ENCODE assay signal across 8 mouse cellular contexts in the genomic region with DNA sequence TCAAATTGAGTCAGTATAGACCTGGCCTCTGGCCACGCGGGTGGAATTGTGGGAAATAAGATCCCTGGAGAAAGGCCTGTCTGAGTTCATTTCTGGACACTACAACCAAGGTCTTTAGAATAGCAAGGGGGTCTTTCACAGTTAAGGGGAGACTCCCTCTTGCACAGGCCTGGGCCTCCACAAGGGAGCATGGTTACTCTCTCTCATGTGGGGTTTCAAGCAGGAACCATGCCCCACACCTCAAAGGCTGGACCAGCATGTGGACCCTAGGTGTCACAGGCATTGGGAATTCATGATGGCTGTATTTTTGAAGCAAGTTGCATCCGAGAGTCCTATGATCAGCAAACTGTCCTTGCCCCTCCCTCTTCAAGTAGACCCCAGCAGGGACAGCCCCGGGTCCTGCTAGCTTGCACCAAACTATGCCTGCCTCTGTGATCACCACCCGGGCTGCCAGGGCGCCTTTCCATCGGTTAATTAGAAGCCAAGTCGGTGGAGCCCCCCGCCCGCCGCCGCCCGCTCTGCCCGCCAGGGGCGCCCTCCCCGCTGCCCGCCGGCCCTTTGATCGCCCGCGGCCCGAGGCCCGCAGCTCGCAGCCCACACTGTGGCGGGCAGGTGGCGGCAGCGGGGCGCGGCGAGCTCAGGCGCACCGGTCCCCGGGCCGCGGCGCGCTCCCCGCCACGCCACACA.
A peak's percentile ranks its signal among the peaks of the same experiment; 100 is the strongest.
DNase-seq lines count a peak whose midpoint lies in the region; ATAC-seq and TF ChIP-seq lines count a peak whose summit lies in the region.

No protein-coding gene starts in this region.

- peak overlapping the region; percentile 51; the same call in 1 of the 2 replicates for H3K27ac ChIP-seq in layer of hippocampus, adult 2 months
- H3K27ac ChIP-seq in limb, embryonic 12.5 days: 0 out of 2 replicates have a peak overlapping the region, but pooled peaks have one; percentile 8
- H3K27ac ChIP-seq in neural tube, embryonic 12.5 days: no peak overlapping the region

- TF ChIP-seq CTCF in layer of hippocampus, adult 2 months (conservative IDR thresholded peaks at IDR 0.05): peak; percentile 60

- no peak for DNase-seq in layer of hippocampus, adult 2 months (ENCODE audit: low spot score in 2 of 2)
- DNase-seq in layer of hippocampus, adult 11-12 months (ENCODE audit: low spot score): no peak
- peak; percentile 70 for DNase-seq in embryo, embryonic 10 days (ENCODE audit: low spot score)
- peak; percentile 26 to 45 for DNase-seq in heart, postnatal 10 days
- DNase-seq in left cerebral cortex, adult 11 months (ENCODE audit: low spot score): no peak

- peak overlapping the region; percentile 56 for H3K4me2 ChIP-seq in limb, embryonic 12.5 days
- peak overlapping the region; percentile 59 for H3K4me2 ChIP-seq in neural tube, embryonic 12.5 days (replicated peaks)

- peaks cover 30% of the 10 kb centered on the region for H3K4me1 ChIP-seq in limb, embryonic 12.5 days (replicated peaks)
- peaks cover 19% of the 10 kb centered on the region for H3K4me1 ChIP-seq in neural tube, embryonic 12.5 days

- no peaks in the 10 kb centered on the region for H3K9me3 ChIP-seq in limb, embryonic 12.5 days
- H3K9me3 ChIP-seq in neural tube, embryonic 12.5 days: no peaks in the 10 kb centered on the region

- no peak overlapping the region for H3K4me3 ChIP-seq in layer of hippocampus, adult 2 months
- H3K4me3 ChIP-seq in limb, embryonic 12.5 days (replicated peaks): peak overlapping the region; percentile 31
- H3K4me3 ChIP-seq in neural tube, embryonic 12.5 days: peak overlapping the region; percentile 22; the same call in 1 of the 2 replicates

- H3K36me3 ChIP-seq in limb, embryonic 12.5 days: no peaks in the 10 kb centered on the region
- no peaks in the 10 kb centered on the region for H3K36me3 ChIP-seq in neural tube, embryonic 12.5 days

- 5% methylated on average over 39 of the region's 39 CpGs for WGBS in limb, embryonic 12.5 days
- WGBS in neural tube, embryonic 12.5 days: 6% methylated on average over 39 of the region's 39 CpGs

- ATAC-seq in limb, embryonic 12.5 days (ENCODE audit: insufficient number of reproducible peaks, insufficient read depth, low FRiP score, low TSS enrichment, low read depth): peak; percentile 49; the same call in 1 of the 2 replicates
- ATAC-seq in neural tube, embryonic 12.5 days (ENCODE audit: low FRiP score, low read depth): peak; percentile 77
- ATAC-seq in CD4-positive, CD25-positive, alpha-beta regulatory T cell, adult 4 months: no peak

- intact Hi-C loops in heart, postnatal 10 days (cut with DNase I): no loop called here

- peak overlapping the region; percentile 40; the same call in 1 of the 2 replicates for H3K9ac ChIP-seq in limb, embryonic 12.5 days (replicated peaks)
- H3K9ac ChIP-seq in neural tube, embryonic 12.5 days: peak overlapping the region; percentile 29; the same call in 1 of the 2 replicates

- H3K27me3 ChIP-seq in limb, embryonic 12.5 days: peaks cover 51% of the 10 kb centered on the region
- H3K27me3 ChIP-seq in neural tube, embryonic 12.5 days (replicated peaks): no peaks in the 10 kb centered on the region

Comparison
In these comparisons a context has a peak if more than half of its experiments do, and no peak if none do; other contexts are left out.
1. DNase-seq: peak in embryo, embryonic 10 days (single experiment) and heart, postnatal 10 days (2 of 2); none in layer of hippocampus, adult 2 months (0 of 2), layer of hippocampus, adult 11-12 months (single experiment) and left cerebral cortex, adult 11 months (single experiment).